Mouse (Mus musculus): ENCODE results near the gene Fcnb. TPM values are rescaled to one million over a fixed set of nuclear protein-coding genes. Genes with fewer than 3 reads are reported as not detected.

The Fcnb gene
- polyA plus RNA-seq, 1 experiment: not detected

Other genes starting within 250 kb of the Fcnb start
- gene Col5a1, start 198.5 kb downstream of the Fcnb start, polyA plus RNA-seq (2012; ENCODE audit: insufficient read depth, insufficient read length, missing spikeins): 10.2 and 12.4 TPM in 2 replicates
- 11.9 and 12.7 TPM in 2 replicates for gene Olfm1, start 108.1 kb upstream of the Fcnb start, polyA plus RNA-seq (2012; ENCODE audit: insufficient read depth, insufficient read length, missing spikeins)